Mouse (Mus musculus): Measurements from ENCODE around the gene Nprl2. TPM values are rescaled to one million over a fixed set of nuclear protein-coding genes. Genes with fewer than 3 reads are reported as not detected.
"Not testable (repeated sequence)": the region's sequence is repeated elsewhere in the genome, so short reads cannot be mapped to it uniquely, and the experiment has no call there.

Nprl2 gene
- polyA plus RNA-seq, 1 experiment from 2014 or later = 73.7 TPM

DNA sequence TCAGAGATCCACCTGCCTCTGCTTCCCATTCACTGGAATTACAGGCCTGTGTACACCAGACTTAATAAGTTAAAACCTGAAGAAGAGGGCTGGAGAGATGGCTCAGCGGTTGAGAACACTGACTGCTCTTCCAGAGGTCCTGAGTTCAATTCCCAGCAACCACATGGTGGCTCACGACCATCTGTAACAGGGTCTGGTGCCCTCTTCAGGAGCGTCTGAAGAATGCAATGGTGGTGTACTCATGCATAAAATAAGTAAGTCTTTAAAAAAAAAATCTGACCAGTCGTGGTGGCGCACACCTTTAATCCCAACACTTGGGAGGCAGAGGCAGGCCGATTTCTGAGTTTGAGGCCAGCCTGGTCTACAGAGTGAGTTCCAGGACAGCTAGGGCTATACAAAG lies 31.7 kb downstream of the Nprl2 start:
- peaks cover 45% of the 10 kb centered on the region for H3K36me3 ChIP-seq
- 76% methylated on average over 6 of the region's 6 CpGs for WGBS
- not testable (repeated sequence) for H3K4me3 ChIP-seq; H3K27me3 ChIP-seq; H3K9me3 ChIP-seq; H3K4me2 ChIP-seq; H3K27ac ChIP-seq (replicated peaks); H3K9ac ChIP-seq; ATAC-seq (ENCODE audit: low read depth)
- peaks cover 50% of the 10 kb centered on the region for H3K4me1 ChIP-seq (replicated peaks)

DNA sequence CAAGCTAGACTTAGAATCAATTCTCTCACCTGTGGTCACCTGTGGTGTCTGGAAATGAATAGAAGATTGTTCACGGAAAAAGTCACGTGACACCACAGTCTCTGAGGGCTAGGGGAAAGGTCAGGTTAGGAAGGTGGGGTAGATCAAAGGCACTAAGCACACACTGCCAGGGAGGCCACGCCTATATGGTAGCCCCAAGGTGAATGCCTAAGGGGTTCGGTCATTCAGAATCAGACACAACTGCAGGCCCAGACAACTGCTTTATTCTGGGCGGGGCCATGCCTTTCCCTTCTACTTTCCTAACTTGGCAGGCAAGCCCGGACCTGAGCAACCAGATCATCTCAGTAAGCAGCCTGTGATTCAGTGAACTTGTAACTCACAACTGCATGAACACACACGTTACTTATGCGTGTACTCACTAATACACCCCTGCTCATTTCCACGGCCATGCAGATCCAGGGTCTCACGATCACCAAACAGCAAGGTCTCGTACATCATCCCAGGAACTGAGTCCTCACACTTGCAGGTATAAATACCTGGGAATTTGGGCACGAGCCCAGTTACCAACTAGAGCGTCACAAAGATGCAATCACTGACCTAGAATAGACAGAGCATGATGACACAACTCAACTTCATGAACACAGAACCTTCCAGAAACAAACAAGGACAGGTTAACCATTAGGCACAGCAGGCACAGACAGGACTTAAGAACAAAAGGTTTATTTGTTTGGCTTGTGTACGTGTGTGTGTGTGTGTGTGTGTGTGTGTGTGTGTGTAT lies 33.7 kb downstream of the Nprl2 start:
- H3K9me3 ChIP-seq = no peaks in the 10 kb centered on the region
- H3K4me3 ChIP-seq = no peak overlapping the region
- no peak for ATAC-seq (ENCODE audit: low read depth)
- no peak overlapping the region for H3K4me2 ChIP-seq
- H3K9ac ChIP-seq = no peak overlapping the region
- WGBS = 88% methylated on average over 14 of the region's 14 CpGs
- no peak overlapping the region for H3K27ac ChIP-seq (replicated peaks)
- peaks cover 55% of the 10 kb centered on the region for H3K4me1 ChIP-seq (replicated peaks)
- no peaks in the 10 kb centered on the region for H3K27me3 ChIP-seq
- H3K36me3 ChIP-seq = peaks cover 41% of the 10 kb centered on the region

DNA sequence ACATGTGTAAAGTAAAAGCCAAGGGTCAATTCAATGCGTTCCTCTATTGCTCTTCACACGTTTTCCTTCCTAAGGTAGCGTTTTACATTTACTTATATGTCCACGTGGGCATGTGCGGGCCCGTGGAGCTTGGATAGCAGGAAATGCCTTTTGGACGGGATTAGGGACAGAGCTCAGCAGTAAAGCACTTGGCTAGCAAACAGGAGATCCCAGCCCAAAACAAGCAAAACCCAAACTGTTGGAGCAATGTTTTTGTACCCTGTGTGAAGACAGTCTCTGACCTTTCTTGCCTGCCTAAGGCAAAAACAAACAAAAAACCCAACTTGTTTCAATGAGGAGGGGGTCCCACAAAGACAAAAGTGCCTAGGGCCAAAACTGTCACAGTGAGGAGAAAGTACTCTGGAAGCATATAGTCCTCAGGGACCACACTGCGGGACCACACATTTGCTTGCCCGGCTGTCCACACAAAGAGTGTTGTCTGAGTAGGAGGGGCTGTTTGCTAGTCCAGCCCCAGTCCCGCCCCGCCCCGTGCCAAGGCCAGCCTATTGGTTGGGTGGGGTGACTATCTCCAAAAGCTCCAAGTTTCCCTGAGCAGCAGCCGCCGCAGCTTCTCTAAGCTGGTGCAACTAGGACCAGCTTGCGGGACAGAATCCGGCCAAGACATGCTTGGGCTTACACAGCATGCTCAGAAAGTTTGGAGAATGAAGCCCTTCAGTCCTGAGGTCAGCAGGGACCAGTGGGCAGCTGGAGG lies 34.5 kb downstream of the Nprl2 start, which contains the start of gene Hyal1:
Gene Hyal1, plus strand, starts transcription at position 571 of the 751 bp plus-strand sequence.
- peak; percentile 41; the same call in 1 of the 2 replicates for ATAC-seq (ENCODE audit: low read depth)
- WGBS = 31% methylated on average over 16 of the region's 16 CpGs
- Histone ChIP-seq H3K4me2 (peak within 1 kb of the TSS; percentile 51), H3K27ac (replicated peaks) (peak within 1 kb of the TSS; percentile 62), H3K9ac (peak within 1 kb of the TSS; percentile 58), H3K9me3 (no peaks in the 10 kb centered on the region), H3K27me3 (no peaks in the 10 kb centered on the region), H3K4me1 (replicated peaks) (peaks cover 55% of the 10 kb centered on the region), H3K4me3 (peak within 1 kb of the TSS; percentile 31), H3K36me3 (peaks cover 33% of the 10 kb centered on the region)

DNA sequence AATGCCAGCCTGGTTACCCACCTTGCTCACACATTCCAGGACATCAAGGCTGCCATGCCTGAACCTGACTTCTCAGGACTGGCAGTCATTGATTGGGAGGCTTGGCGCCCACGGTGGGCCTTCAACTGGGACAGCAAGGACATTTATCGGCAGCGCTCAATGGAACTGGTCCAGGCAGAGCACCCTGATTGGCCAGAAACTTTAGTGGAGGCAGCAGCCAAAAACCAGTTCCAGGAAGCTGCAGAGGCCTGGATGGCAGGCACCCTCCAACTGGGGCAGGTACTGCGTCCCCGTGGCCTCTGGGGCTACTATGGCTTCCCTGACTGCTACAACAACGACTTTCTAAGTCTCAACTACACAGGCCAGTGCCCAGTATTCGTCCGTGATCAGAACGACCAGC lies 35.8 kb downstream of the Nprl2 start:
- Histone ChIP-seq H3K27ac (replicated peaks) (no peak overlapping the region), H3K4me3 (no peak overlapping the region), H3K4me1 (replicated peaks) (peaks cover 51% of the 10 kb centered on the region), H3K9me3 (no peaks in the 10 kb centered on the region), H3K36me3 (peaks cover 24% of the 10 kb centered on the region), H3K4me2 (no peak overlapping the region), H3K27me3 (no peaks in the 10 kb centered on the region), H3K9ac (no peak overlapping the region)
- WGBS = 96% methylated on average over 10 of the region's 10 CpGs
- ATAC-seq (ENCODE audit: low read depth) = no peak

DNA sequence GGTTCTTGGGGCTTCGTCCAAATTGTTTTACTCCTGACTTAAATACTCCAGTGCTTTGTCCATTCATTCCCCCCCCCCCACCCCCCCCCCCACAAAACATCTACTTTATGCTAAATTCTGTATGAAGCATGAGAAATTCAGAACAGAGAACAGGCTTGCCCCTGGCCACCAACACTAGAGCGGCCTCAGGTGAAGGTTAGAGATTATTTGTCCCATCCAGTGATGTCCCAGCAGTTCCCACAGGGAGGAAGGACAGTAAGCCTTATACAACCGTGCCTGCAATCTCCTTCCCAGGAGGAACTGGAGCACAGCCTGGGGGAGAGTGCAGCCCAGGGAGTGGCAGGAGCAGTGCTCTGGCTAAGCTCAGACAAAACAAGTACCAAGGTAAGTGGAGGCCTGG lies 36.6 kb downstream of the Nprl2 start, which contains the start of gene Naa80:
Gene Naa80, plus strand, starts transcription at position 301 of the 400 bp plus-strand sequence.
- H3K4me2 ChIP-seq = peak within 1 kb of the TSS; percentile 97; the same call in 1 of the 2 replicates
- H3K27ac ChIP-seq (replicated peaks) = peak within 1 kb of the TSS; percentile 88; the same call in 1 of the 2 replicates
- H3K27me3 ChIP-seq = no peaks in the 10 kb centered on the region
- H3K4me1 ChIP-seq (replicated peaks) = peaks cover 51% of the 10 kb centered on the region
- no peak for ATAC-seq (ENCODE audit: low read depth)
- no peaks in the 10 kb centered on the region for H3K9me3 ChIP-seq
- peak within 1 kb of the TSS; percentile 85; the same call in 1 of the 2 replicates for H3K9ac ChIP-seq
- H3K4me3 ChIP-seq = no peak within 1 kb of the TSS
- 80% methylated on average over 3 of the region's 3 CpGs for WGBS
- H3K36me3 ChIP-seq = peaks cover 24% of the 10 kb centered on the region

DNA sequence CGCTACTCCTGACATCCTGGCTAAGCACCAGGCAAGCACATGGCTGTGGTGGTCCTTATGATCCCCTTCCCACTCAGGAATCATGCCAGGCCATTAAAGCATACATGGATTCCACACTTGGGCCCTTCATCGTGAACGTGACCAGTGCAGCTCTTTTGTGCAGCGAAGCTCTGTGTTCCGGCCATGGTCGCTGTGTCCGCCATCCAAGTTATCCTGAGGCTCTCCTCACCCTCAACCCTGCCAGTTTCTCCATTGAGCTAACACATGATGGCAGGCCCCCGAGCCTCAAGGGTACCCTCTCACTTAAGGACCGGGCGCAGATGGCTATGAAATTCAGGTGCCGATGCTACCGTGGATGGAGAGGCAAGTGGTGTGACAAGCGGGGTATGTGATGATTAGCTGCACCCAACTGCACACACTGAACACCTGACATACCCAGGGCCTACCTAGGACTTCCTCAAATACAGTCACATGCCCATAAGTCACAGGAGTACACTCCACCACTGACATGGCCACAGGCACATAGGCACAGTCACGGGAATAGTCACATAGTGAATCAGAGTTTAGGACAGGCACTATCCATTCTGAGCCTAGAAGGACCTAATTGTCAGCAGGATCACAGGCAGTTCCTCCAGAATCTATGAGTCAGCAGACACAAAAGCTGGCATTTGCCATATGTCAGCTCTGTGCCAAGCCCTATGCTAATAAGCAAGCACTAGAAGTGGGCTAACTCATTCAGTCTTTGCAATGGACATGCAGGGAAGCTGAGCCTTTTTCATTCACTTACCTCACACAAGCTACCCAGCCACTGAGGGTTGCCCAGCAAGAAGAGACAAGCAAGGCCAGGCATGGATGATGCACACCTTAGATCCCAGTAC lies 37.2 kb downstream of the Nprl2 start:
- H3K4me1 ChIP-seq (replicated peaks) = peaks cover 51% of the 10 kb centered on the region
- peaks cover 25% of the 10 kb centered on the region for H3K36me3 ChIP-seq
- no peak for ATAC-seq (ENCODE audit: low read depth)
- H3K4me3 ChIP-seq = no peak overlapping the region
- peak overlapping the region; percentile 88; the same call in 1 of the 2 replicates for H3K27ac ChIP-seq (replicated peaks)
- peak overlapping the region; percentile 97; the same call in 1 of the 2 replicates for H3K4me2 ChIP-seq
- H3K9me3 ChIP-seq = no peaks in the 10 kb centered on the region
- no peaks in the 10 kb centered on the region for H3K27me3 ChIP-seq
- H3K9ac ChIP-seq = peak overlapping the region; percentile 85; the same call in 1 of the 2 replicates
- WGBS = 90% methylated on average over 14 of the region's 14 CpGs

DNA sequence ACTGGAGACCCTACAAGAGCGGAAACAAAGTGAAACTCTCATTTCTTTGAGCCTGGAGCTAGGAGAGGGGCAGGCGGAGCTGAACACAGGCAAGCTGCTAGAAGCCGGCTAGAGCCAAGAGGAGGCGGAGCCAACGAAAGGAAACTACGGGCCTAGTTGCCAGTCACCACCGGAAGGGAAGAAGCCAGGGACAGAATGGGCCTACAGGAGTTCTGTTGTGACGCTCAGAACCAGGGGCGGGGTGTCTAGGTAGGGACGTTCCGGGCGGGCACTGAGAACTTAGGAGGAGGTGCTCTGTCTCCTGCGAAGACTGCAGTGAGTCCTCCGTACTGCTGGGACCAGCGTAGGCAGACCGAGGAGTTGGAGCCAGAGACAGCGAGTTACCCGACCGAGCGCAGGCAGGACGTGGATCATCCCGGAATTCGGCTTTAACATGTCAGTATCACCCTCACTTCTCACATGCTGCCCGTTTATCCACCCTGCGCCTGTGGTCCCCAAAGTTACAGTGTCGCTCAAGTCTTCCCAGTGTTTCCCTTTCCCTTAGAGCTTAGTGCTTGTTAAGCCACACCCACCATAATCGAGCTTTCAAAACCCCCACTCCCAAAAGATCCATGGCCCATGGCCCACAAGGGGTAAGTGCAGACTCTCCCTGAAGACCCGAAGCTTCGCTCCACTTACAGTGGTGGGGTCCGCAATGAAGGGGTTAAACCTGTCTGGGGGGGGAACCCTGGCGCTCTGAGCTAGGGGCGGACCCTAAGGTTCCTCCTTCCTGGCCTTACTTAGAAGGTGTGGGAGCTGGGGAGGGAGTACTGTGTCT lies 38.7 kb downstream of the Nprl2 start, which contains the start of gene Hyal3:
Gene Hyal3, plus strand, starts transcription at position 318 of the 817 bp plus-strand sequence.
- under 1% methylated on average over 32 of the region's 32 CpGs for WGBS
- Histone ChIP-seq H3K4me2 (peak within 1 kb of the TSS; percentile 97), H3K36me3 (peaks cover 16% of the 10 kb centered on the region), H3K4me1 (replicated peaks) (peaks cover 50% of the 10 kb centered on the region), H3K4me3 (peak within 1 kb of the TSS; percentile 63), H3K27me3 (no peaks in the 10 kb centered on the region), H3K9ac (peak within 1 kb of the TSS; percentile 85), H3K27ac (replicated peaks) (peak within 1 kb of the TSS; percentile 88), H3K9me3 (no peaks in the 10 kb centered on the region)
- ATAC-seq (ENCODE audit: low read depth) = peak; percentile 73

DNA sequence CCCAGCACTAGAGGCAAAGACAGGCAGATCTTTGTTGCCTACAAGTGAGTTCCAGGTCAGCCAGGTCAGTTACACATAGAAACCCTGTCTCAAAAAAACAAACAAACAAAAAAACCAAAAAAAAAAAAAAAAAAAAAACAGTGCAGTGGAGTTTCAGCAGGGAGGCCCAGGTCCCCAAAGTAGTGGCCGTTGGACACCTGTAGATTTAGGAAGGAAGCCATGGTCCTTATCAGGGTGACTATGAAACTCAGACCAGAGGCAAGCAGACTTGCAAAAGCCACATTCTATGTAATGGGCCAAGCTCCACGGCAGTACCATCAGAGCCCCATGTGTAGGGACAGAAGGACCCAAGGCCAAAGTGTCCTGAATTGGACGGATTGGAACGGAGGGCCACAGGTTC lies 39.6 kb downstream of the Nprl2 start:
- Histone ChIP-seq H3K9me3 (no peaks in the 10 kb centered on the region), H3K27ac (replicated peaks) (peak overlapping the region; percentile 88; the same call in 1 of the 2 replicates), H3K9ac (peak overlapping the region; percentile 85), H3K4me2 (peak overlapping the region; percentile 97), H3K36me3 (peaks cover 16% of the 10 kb centered on the region), H3K4me3 (peak overlapping the region; percentile 63), H3K27me3 (no peaks in the 10 kb centered on the region), H3K4me1 (replicated peaks) (peaks cover 41% of the 10 kb centered on the region)
- WGBS = 82% methylated on average over 4 of the region's 4 CpGs
- no peak for ATAC-seq (ENCODE audit: low read depth)

DNA sequence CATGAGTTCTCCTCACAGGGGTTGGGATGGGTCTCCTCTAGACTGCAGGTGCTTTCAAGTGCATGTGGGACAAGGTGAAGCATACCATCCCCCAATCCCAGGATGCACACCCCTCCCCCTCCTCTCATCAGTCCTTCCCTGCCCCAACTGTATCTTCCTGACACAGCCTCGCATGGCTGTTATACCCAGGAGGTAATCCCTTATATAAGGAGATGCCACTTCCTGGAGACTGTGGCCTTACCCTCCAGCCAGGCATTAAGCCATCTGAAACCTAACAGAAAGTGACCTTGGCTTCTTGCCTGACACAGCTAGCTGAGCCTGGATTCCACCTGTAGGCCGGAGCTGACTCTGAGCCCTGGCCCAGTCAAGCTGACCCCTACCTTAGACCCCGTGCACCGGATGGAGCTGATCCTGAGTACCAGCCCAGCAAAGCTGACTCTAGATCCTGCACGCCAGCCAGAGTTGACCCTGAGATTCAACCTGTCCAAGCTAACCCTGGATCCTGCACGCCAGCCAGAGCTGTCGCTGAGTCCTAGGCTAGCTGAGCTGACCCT lies 40.6 kb downstream of the Nprl2 start:
- peaks cover 32% of the 10 kb centered on the region for H3K4me1 ChIP-seq (replicated peaks)
- 0 out of 2 replicates have a peak overlapping the region, but pooled peaks have one; percentile 85 for H3K9ac ChIP-seq
- H3K4me3 ChIP-seq = no peak overlapping the region
- no peak overlapping the region for H3K27ac ChIP-seq (replicated peaks)
- no peaks in the 10 kb centered on the region for H3K27me3 ChIP-seq
- peaks cover 16% of the 10 kb centered on the region for H3K36me3 ChIP-seq
- WGBS = 92% methylated on average over 7 of the region's 7 CpGs
- ATAC-seq (ENCODE audit: low read depth) = no peak
- no peaks in the 10 kb centered on the region for H3K9me3 ChIP-seq
- no peak overlapping the region for H3K4me2 ChIP-seq

DNA sequence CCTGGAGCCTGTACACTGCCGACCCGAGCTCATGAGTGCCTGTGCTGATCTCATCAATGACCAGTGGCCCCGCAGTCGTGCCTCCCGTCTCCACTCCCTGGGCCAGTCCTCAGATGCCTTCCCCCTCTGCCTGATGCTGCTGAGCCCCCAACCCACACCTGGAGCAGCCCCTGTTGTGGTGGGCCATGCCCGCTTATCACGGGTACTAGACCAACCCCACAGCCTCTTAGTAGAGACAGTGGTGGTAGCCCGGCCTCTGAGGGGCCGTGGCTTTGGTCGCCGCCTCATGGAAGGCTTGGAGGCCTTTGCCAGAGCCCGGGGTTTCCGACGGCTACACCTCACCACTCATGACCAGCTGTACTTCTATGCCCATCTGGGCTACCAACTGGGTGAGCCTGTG lies 41.1 kb downstream of the Nprl2 start:
- no peak overlapping the region for H3K9ac ChIP-seq
- H3K4me1 ChIP-seq (replicated peaks) = peaks cover 36% of the 10 kb centered on the region
- H3K27ac ChIP-seq (replicated peaks) = no peak overlapping the region
- 93% methylated on average over 14 of the region's 14 CpGs for WGBS
- H3K27me3 ChIP-seq = no peaks in the 10 kb centered on the region
- H3K9me3 ChIP-seq = no peaks in the 10 kb centered on the region
- H3K4me2 ChIP-seq = no peak overlapping the region
- H3K36me3 ChIP-seq = peaks cover 16% of the 10 kb centered on the region
- ATAC-seq (ENCODE audit: low read depth) = no peak
- no peak overlapping the region for H3K4me3 ChIP-seq

All from neural tube, embryonic 13.5 days (tissue).